In genomic region chrX:167182411-167182810, GRCm38 (mm10) we compare ENCODE assay signal across 21 mouse cellular contexts. TPM values are rescaled to one million over a fixed set of nuclear protein-coding genes. Genes with fewer than 3 reads are reported as not detected.
DNase-seq lines count a peak whose midpoint lies in the region; ATAC-seq lines count a peak whose summit lies in the region.
"Had no signal": no experiment of that assay in that cellular context is flagged by ENCODE, and none has a peak within 500 bp of the region (broad histone marks: within the 10 kb centered on the region; RNA-seq: fewer than 3 reads in every experiment).

No protein-coding gene starts in this region.

- H3K9me3 ChIP-seq in kidney, embryonic 16.5 days (ENCODE audit: low read length), result no peaks in the 10 kb centered on the region
- no peaks in the 10 kb centered on the region for H3K9me3 ChIP-seq in kidney, embryonic 14.5 days (ENCODE audit: control insufficient read depth, low read length)
- H3K9me3 ChIP-seq: forebrain, embryonic 12.5 days; hindbrain, embryonic 12.5 days; lung, embryonic 15.5 days; midbrain, embryonic 10.5 days; neural tube, embryonic 12.5 days; stomach, embryonic 15.5 days had no signal

- no peak overlapping the region for H3K9ac ChIP-seq in kidney, embryonic 16.5 days (replicated peaks; ENCODE audit: low read length)
- no peak overlapping the region for H3K9ac ChIP-seq in kidney, embryonic 14.5 days (ENCODE audit: low read depth, low read length)
- H3K9ac ChIP-seq: forebrain, embryonic 12.5 days; hindbrain, embryonic 12.5 days; liver, embryonic 14.5 days; lung, embryonic 15.5 days; neural tube, embryonic 12.5 days; stomach, embryonic 15.5 days had no signal

- H3K4me3 ChIP-seq in kidney, embryonic 16.5 days (ENCODE audit: low read length), result no peak overlapping the region
- no peak overlapping the region for H3K4me3 ChIP-seq in kidney, embryonic 14.5 days (ENCODE audit: low read length)
- H3K4me3 ChIP-seq: forebrain, embryonic 12.5 days; hindbrain, embryonic 12.5 days; lung, embryonic 15.5 days; midbrain, embryonic 10.5 days; neural tube, embryonic 12.5 days; stomach, embryonic 15.5 days had no signal

- peak; percentile 41 to 42 for DNase-seq in B cell, adult 2 months
- DNase-seq in CD4-positive helper T cell, adult 2 months (ENCODE audit: low read depth, low spot score), result peak; percentile 76
- peak; percentile 48 for DNase-seq in thymus, postnatal 14 days
- DNase-seq in left cerebral cortex, adult 18-20 months (ENCODE audit: low spot score in 2 of 2), result no peak
- DNase-seq: adrenal gland, adult 2 months; cerebellum, adult 8-10 months; gastrocnemius, postnatal 10 days; heart, adult 11 months; kidney, adult 8-10 months; kidney, postnatal 36 days had no signal

- 79% methylated on average over 5 of the region's 5 CpGs for WGBS in kidney, embryonic 16.5 days
- 88% methylated on average over 5 of the region's 5 CpGs for WGBS in kidney, embryonic 14.5 days

- no peaks in the 10 kb centered on the region for H3K36me3 ChIP-seq in kidney, embryonic 16.5 days (ENCODE audit: insufficient read depth, low read length)
- no peaks in the 10 kb centered on the region for H3K36me3 ChIP-seq in kidney, embryonic 14.5 days (ENCODE audit: control insufficient read depth, insufficient read depth, low read length)
- H3K36me3 ChIP-seq: forebrain, embryonic 12.5 days; hindbrain, embryonic 12.5 days; lung, embryonic 15.5 days; midbrain, embryonic 10.5 days; neural tube, embryonic 12.5 days; stomach, embryonic 15.5 days had no signal

- H3K4me1 ChIP-seq in kidney, embryonic 16.5 days (ENCODE audit: insufficient read depth, low read length), result no peaks in the 10 kb centered on the region
- H3K4me1 ChIP-seq in kidney, embryonic 14.5 days (ENCODE audit: control insufficient read depth, insufficient read depth, low read length), result no peaks in the 10 kb centered on the region
- H3K4me1 ChIP-seq: forebrain, embryonic 12.5 days; hindbrain, embryonic 12.5 days; lung, embryonic 15.5 days; neural tube, embryonic 12.5 days; stomach, embryonic 15.5 days had no signal

- no peak overlapping the region for H3K4me2 ChIP-seq in kidney, embryonic 16.5 days (replicated peaks; ENCODE audit: low read depth, low read length)
- no peak overlapping the region for H3K4me2 ChIP-seq in kidney, embryonic 14.5 days (replicated peaks; ENCODE audit: low read depth, low read length)
- H3K4me2 ChIP-seq: forebrain, embryonic 12.5 days; hindbrain, embryonic 12.5 days; lung, embryonic 15.5 days; neural tube, embryonic 12.5 days; stomach, embryonic 15.5 days had no signal

- peaks cover 13% of the 10 kb centered on the region; the same call in 1 of the 2 replicates for H3K27me3 ChIP-seq in kidney, embryonic 16.5 days (ENCODE audit: insufficient read depth, low read length)
- no peaks in the 10 kb centered on the region for H3K27me3 ChIP-seq in kidney, embryonic 14.5 days (ENCODE audit: control insufficient read depth, insufficient read depth, low read length)
- H3K27me3 ChIP-seq: lung, embryonic 15.5 days had no signal

- ATAC-seq in inflammation-experienced regulatory T-cells, adult 6 months, result peak; percentile 83
- no peak for ATAC-seq in kidney, embryonic 16.5 days (ENCODE audit: low FRiP score, low TSS enrichment)
- no peak for ATAC-seq in kidney, embryonic 14.5 days (ENCODE audit: low FRiP score, low TSS enrichment)

- no peak overlapping the region for H3K27ac ChIP-seq in kidney, embryonic 16.5 days (ENCODE audit: low read length)
- no peak overlapping the region for H3K27ac ChIP-seq in kidney, embryonic 14.5 days (ENCODE audit: low read depth, low read length)
- H3K27ac ChIP-seq: forebrain, embryonic 12.5 days; hindbrain, embryonic 12.5 days; liver, embryonic 14.5 days; lung, embryonic 15.5 days; macrophage; midbrain, embryonic 10.5 days; neural tube, embryonic 12.5 days; stomach, embryonic 15.5 days had no signal

RNA-seq across cellular contexts. Expression of gene Tmsb4x, which starts 26.7 kb away (rescaled TPM):
- polyA plus RNA-seq in inflammation-experienced regulatory T-cells, adult 6 months (2017; shearing (Covaris generic)), result over 10,000 TPM; 12,659 to 15,684 (median 12,791) TPM
- total RNA-seq in left cerebral cortex, adult 18-20 months (2021), result 100 to 1,000 TPM; 959 to 978 TPM
- 2,464 and 2,500 TPM in 2 replicates for polyA plus RNA-seq in kidney, embryonic 16.5 days (2015; fragmentation: Nextera tagmentation; extraction: Ambion mirVana)
- 2,072 and 3,120 TPM in 2 replicates for polyA plus RNA-seq in kidney, embryonic 14.5 days (2014; fragmentation: Nextera tagmentation; extraction: Ambion mirVana)

Comparison
In these comparisons a context has a peak if more than half of its experiments do, and no peak if none do; other contexts are left out.
1. DNase-seq: peak in B cell, adult 2 months (2 of 2), CD4-positive helper T cell, adult 2 months (single experiment) and thymus, postnatal 14 days (single experiment); none in left cerebral cortex, adult 18-20 months (0 of 2).